Mouse (Mus musculus) WW6 (cell line): ENCODE data around the gene Npepl1.

Experiments
- DNase-seq: peaks from one replicate; pipeline ENCODE4 v3.0.0-alpha.2; 2013; ENCODE audit warnings: low read depth, low spot score

Gene Npepl1

DNA sequence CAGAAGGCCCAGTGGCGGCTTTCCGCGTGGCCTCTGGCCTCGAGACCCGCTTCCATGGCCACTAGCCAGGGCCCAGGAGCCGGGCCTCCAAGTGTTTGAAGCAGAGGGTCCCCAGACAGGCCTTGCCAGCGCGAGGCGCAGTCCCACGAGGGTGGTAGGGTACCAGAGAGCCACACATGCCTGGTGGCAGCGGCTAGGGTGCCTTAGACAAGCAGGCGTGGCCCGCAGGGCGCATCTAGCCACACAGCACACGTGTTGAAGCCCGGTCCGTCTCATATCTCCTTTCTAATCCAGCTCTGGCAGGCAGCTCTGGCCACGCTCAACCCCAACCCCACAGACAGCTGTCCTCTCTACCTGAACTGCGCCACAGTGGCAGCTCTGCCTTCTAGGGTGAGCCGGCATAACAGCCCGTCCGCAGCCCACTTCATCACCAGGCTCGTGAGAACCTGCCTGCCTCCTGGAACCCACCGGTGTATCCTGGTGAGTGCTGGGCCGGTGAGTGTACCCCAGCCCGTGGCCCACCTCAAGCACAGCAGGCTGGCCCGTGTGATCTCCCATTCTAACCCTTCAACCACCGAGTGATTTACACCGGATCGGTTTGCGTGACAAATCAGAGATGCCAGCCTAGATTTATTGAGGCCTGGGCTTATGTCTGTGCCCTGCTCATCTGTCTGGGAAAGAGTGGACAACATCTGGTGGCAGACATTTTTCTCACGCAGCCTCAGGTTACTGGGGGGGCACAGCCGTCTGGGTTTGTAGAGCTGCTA is 817 bp downstream of the Npepl1 start:
- DNase-seq, result no peak

DNA sequence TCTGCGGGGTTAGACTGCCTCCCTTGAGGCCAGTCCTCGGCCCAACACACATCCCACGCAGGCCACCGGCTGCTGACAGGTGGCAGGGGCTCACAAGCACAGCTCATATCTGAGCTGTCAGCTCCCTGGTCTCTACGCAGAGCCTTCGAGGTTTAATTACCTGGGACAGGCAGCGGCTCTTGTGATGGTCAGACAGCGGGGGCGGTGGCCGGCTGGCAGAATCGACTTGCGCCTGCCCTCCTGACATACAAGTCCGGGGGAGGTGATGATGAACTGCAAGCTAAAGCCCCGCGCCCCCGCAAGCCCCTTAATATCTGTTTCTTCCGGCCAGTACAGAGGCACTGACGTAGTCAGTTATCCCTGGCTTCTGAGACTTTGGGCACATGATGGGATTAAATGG is 2.8 kb downstream of the Npepl1 start:
- DNase-seq, result no peak

DNA sequence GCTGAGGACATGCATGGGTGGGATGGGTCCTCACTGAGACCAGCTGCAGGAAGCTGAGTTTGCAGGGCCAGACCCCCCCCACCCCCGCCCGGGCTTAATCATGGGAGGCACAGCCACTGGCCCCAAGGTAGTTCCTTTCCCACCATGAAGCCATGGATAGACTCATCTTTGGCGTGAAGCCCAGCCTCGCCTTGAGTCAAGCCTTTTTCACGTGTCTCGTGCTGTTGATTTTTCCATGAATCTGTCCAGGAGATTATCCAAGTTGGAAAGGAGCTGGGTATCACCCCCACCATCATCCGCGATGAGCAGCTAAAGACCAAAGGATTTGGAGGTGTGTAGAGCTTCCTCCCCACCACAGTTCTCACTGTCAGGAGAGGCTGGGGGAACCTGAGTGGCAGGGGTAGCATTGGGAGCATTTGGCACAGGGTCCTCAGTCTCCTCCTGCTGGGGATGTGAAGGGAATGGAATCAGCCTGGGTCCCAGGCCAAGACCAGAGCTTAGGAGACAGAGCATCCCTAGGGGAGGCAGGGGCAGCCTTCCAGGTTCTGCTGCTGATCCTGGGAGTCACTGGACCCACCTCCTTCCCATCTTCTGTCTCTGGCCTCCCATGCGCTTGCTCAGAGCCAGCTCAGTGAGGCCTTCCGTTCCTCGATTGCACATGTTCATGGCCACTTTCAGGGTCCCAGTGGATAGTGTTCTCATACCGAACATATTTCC is 4.2 kb downstream of the Npepl1 start:
- DNase-seq, result no peak

DNA sequence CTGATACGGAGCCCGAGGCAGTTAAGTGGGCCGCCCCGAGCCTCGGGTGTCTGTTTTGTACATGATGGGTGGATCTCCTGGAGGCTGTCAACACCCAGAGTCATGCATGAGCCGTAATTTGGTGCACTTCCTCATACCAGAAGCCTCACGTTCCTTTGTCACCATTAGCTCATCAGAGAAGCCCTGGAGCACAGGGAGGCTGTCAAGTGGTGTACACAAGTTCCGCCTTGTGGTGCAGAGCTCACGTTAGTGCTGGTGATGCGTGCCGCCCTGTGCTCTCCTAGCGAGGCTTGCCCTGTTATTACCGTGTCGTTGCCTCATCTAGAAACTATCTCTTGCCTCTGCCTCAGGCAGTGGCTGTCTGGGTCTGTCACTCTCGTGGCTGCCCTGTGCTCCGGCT is 6.8 kb downstream of the Npepl1 start:
- no peak for DNase-seq

DNA sequence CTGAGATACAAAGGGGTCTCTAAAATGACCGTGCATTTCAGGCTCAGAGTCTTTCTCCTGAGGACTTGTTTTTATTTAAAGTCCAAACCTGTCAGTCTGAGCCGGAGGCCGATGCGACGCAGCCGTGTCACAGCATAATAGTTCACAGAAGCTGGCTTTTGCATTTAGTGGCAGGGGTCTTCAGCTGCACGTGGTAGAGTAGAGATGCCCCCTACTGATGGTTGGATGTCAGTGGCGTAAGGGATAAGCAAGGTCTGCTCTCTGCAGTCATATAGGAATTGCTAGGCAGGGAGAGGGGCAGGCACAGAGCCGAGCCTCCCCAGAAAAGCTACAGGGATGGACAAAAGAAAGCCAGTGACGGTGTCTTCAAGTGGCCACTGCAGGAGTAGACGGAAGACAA is 8.0 kb downstream of the Npepl1 start:
- no peak for DNase-seq

DNA sequence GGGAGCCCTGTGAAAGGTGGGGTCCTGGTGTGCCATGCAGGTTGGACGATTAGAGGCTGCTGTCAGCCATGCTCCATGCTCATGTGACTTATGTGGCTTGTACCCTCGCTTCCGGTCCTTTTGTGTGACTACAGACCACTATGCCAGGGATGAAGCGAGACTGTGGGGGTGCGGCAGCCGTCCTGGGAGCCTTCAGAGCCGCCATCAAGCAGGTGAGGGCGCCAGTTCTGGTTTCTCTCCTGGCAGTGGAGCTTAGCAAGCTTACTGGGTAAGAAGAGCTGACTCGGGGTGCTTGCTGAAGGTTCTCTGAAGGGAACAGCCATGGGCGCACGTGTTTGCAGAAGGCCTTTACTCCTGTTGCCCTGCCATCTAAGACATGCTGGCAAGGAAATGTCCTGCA is 9.1 kb downstream of the Npepl1 start:
- no peak for DNase-seq

DNA sequence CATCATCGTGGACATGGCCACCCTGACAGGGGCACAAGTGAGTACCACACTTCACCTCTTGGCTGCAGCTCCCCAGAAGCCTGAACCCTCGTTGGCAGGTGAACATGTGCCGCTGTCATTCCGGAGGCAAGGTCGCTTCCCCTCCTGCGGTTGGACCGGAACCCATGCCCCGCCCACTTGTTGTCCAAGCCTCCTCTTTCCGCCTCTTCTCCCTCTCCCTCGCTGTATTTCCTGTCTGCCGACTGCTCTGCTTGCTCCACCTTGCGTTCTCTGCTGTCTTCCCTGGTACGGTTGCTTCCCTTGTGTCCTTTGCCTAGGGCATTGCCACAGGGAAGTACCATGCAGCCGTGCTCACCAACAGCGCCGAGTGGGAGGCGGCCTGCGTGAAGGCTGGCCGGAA is 10.5 kb downstream of the Npepl1 start:
- no peak for DNase-seq

DNA sequence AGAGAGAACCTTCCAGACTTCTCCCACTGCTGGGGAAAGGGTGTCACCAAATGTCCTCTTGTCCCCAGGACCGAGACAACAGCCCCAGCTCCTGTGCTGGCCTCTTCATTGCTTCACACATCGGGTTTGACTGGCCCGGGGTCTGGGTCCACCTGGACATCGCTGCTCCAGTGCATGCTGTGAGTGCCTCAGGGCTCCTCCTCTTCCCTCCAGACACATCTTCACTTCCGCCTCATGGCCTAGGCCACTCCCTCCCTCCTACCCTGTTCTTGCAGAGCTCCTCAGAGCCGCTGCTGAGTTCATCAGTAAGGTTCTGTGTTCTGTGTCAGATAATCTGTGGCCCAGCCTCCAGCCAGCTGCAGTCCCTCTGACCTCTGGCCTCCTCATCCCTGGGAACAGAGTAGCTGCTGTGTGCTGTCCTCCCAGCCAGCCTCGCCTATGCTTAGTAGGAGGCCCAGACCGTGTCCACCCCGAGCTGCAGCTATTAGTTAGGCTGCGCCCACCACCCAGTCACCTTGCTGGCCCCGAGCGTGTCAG is 11.3 kb downstream of the Npepl1 start:
- no peak for DNase-seq

DNA sequence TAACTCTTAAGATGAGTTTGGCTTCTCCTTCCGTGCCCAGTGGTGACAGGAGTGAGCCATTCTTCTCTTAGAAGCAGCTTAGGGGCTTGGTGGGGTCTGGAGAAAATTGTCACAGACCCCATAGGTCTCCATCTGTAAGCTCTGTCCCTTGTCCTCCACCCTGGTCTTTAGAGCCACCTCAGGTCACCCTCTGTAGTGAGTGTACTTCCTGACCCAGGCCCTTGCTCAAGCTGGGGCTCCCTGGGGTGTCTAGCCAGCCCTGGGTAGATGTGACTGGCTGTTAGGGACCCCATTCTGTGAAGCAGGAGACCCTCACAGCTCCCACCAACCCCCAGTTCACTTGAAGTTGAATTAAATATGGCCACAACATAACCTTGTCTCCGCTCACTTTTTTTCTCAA is 12.2 kb downstream of the Npepl1 start:
- DNase-seq, result no peak

DNA sequence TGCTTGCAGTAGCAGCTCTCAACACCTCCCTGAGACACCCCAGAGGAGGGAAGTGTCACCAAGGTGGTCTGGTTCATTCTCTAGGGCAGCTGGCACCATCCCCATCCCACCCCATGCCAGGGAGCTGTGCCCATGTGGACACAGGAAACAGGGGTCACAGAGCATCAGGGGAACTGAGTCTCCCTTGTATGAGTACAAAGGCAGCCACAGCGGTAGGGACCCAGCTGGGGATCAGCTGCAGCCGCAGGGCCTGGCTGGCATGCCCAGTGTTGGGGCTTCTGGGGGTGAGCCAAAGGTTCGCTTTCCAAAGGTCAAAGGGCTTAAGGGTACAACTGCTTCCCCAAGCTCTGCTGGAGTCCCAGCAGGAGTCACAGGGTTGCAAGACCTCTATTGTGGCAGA is 13.6 kb downstream of the Npepl1 start:
- DNase-seq, result no peak

DNA sequence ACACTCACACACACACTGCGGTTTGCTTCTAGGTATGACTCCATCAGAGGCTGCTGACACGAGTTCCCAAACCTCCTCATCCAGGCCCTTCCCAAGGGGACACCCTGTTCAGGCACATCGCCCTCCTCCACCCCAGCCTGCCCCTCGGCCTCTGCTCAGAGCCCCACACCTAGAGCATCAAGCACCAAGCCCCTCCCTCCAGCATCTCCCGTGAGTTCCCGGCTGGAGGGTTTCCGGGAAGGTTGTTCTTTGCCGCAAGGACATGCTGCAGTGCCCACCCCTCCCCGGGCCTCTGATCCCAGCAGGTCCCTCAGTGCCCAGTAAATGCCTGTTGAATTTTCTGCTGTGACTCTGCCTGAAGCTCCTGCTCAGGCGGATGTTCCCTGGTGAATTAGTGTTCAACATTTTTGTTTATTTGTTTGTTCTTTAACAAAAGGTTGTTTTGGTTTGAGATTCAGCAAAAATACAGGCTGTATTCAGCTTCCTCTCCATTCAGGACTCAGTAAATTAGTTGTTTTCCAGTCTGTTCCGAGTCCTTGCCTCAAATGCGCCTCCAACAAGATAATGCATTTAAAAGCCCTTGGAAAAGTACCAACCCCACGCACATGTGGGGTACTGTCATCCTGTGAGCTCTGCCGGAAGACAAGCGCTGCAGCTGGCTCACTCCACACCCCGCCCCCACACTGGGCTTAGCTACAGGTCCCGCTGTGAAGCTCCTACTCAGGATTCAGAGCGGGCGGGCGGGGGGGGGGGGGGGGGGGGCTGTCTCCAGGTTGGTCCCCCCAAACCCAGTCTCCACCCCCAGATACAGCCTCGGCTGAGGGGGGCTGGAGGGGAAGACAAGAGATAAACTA is 16.6 kb downstream of the Npepl1 start:
- no peak for DNase-seq

DNA sequence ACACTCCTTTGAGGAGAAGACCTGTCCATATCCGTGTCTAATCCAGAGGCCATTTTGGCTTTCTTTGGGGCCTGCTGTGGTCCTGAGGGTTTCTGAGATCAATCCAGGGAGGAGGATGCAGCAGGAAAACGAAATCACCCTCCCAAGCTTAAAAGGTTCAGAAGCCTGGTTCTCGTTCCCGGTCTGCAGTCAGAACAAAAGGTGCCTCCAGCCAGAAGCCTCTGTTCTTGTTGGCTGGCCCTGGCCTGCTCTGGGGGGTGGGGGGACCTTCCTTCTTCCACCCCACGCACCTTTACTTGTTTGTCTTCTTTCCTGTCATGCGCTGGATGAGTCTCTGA is 17.2 kb downstream of the Npepl1 start:
- no peak for DNase-seq

DNA sequence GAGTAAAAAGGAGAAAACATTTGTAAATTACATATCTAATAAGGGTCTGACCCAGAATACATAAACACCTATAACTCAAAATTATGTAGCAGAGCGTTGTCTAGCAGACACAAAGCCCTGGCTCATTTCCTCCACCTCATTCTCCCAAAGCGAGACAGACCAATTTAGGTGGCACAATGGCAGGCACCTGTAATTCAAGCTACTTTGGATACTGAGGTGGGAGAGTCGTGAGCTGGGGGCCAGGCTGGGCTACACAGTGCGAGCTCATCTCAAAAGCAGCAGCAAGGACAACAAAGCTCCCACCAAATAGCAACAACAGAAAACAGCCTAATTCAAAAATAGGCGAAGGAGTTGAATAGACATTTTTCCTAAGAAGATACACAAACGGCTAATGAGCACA is 18.8 kb downstream of the Npepl1 start:
- DNase-seq, result no peak

DNA sequence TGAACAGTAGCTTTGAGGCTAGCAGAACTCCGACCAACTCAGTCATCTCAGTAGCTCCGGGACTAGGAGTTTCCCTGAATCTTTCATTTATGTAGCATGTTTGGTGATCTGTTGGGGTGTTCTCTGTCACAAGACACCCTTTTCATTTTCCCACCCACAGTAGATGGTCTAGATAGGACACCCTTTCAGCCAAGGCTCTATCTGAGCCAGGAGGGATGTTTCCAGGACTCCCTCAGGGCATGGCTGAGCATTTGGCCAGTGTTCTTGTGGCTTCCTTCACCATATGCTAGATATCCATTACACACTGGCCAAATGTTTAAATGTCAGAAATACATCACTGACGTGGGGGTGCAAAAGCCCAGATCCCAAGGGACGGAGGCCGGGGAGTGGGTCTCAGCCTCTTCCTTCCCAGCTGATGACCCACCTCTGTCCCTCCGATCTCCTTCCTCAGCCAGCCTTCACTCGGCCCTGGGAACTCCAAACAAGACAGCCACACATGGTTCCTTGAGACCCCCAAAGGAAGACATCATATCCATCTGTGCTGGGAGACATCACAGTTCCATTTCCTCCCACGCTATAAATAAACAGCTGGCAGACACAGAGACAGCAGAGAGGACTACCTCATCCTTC is 20.4 kb downstream of the Npepl1 start:
- DNase-seq, result no peak

DNA sequence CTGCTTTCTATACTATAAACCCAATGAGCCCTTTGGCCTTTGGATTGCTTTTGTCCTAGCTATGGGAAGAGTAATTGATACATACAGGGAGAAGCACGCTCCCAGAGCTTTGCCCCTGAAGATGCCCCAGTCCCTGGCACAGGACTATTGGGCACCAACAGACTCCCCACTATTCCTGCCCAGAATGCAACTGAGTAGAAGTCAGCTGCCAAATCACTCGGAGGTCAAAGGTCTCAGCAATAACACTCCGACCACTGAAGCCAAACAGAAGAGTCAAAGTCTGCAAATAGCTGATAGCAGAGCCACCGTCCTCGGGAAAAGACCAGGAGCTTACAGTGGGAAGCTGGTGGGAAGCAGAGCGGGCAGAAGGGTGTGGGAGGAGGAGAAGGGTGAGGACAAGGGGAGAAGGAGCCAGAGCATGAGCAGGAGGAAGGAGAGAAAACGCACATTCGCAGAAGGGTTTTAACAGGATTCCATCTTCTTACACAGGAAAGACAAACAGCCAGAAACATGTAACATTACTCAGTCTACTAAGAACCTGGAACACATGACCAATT is 22.3 kb downstream of the Npepl1 start:
- DNase-seq, result no peak

DNA sequence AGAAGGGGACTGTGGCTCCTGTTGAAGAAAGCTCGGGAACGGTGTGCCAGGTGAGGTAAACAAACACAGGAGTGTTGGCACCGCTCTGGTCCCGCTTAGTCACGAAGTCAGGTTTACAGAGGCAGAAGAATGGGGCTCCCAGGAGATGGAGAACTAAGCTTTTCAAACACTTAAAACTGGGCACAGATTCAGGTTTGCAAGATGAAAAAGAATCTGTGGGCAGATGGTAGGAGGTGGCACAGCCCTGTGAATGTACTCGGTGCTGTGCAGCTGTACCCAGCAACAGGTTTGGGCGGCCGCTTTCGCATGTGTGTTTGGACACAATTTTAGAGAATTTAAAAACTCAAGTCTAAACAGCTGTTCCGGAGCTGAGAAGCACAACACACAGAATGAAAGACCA is 48.9 kb downstream of the Npepl1 start:
- DNase-seq, result no peak

DNA sequence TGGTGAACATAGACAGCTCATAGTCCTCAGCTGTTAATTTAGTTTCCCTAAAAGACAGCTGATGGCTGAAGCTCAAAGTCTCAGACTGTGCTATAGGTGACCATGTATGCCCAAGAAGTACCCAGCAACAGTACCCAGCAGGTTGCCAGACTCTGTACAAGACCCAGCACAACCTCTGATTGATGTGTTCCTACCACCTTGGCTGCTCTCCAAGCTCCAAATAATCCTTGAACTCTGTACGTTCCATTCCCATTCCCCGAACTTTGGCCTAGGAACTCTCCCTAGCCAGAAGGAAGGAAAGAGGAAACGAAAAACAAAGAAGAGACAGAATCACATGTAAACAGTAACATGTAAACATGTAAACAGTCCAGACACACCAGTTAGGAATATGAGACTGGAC is 50.3 kb downstream of the Npepl1 start:
- DNase-seq, result no peak
